Mouse (Mus musculus) c-Kit-positive CD71-positive TER-119-negative erythroid progenitor cells, embryonic 14.5 days (primary cell): ENCODE data around the gene Rubcn.
"Not testable (repeated sequence)": the region's sequence is repeated elsewhere in the genome, so short reads cannot be mapped to it uniquely, and the experiment has no call there.

ENCODE experiments used
- DNase-seq: peaks from one replicate; pipeline ENCODE4 v3.0.0-alpha.2; 2013; ENCODE audit warnings: low read depth

The Rubcn gene

GRCm38 (mm10) chr16:32877343-32878156 is at the start of gene Rubcn, which contains the start of gene Fyttd1:
Gene Rubcn, minus strand, starts transcription at chr16:32877766.
Gene Fyttd1, plus strand, starts transcription at chr16:32877500.
- peak; percentile 85 for DNase-seq

DNA sequence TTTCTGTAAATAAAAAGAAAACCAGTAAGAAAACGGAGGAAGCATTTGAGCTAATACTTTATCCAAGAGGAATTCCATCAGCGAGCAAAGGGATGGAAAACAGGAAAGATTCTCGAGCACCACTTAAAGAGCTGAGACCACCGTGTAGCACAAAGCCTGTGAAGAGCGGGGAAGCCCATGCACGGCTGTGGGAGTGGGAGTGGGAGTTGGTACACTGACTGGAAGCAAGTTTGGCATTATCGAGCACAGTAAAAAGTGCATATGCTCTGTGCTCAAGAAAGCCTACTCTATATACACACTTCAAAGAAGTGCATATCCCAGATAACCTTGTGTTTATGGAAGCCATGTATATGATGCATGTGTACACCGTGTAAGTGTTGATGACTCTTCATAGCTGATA is 49.5 kb upstream of the Rubcn start:
- no peak for DNase-seq

DNA sequence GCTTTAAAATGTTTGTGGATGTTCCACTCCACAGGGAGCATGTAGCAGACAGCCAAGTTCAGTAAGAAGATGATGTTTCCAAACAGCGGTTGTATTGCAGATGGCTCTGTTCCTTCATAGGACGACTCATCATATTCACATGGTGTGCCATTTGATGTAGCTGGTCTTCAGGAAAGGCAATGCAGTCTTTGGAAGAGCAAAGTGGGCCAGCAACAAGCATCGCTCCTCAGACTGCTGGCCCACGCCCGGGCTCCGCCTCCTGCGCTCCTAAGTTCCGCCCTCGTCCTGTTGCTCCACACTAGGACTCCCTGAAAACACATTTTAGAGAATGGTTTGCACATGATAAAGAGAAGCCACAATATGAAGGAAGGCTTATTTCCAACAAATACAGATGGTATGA is 49.1 kb upstream of the Rubcn start:
- DNase-seq, result not testable (repeated sequence)

DNA sequence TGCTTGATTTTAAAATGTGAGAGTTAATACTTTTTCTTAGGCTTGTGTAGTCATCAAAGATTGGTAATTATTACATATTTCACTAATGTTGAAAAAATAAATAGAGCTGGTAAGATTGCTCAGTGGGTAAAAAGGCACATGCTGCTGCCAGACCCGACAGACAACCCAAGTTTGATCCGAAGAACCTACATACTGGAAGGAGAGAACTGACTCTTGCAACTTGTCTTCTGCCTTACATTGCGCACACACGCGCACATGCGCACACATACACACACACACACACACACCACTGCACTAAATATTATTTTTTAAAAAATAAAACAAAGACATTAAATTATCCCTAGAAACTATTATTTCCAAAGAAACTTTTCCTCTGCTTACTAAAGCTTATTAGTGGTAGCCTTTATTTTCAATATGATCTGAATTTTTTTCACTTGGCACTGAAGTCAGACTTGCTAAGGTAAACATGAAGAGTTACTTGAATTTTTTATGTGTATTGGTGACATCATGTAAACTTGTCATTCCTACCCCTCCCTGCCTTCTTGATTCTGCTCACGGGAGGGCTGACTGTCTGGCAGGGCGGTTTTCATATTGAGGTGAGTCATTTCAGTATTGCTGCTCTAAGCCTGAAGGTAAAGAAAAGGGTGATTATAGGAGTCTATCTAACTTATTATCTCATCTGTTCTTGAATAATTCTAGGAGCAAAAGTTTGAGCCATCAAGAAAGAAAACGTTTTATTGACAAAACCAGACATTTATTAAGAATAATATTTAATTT is 37.9 kb upstream of the Rubcn start:
- peak; percentile 43 for DNase-seq

DNA sequence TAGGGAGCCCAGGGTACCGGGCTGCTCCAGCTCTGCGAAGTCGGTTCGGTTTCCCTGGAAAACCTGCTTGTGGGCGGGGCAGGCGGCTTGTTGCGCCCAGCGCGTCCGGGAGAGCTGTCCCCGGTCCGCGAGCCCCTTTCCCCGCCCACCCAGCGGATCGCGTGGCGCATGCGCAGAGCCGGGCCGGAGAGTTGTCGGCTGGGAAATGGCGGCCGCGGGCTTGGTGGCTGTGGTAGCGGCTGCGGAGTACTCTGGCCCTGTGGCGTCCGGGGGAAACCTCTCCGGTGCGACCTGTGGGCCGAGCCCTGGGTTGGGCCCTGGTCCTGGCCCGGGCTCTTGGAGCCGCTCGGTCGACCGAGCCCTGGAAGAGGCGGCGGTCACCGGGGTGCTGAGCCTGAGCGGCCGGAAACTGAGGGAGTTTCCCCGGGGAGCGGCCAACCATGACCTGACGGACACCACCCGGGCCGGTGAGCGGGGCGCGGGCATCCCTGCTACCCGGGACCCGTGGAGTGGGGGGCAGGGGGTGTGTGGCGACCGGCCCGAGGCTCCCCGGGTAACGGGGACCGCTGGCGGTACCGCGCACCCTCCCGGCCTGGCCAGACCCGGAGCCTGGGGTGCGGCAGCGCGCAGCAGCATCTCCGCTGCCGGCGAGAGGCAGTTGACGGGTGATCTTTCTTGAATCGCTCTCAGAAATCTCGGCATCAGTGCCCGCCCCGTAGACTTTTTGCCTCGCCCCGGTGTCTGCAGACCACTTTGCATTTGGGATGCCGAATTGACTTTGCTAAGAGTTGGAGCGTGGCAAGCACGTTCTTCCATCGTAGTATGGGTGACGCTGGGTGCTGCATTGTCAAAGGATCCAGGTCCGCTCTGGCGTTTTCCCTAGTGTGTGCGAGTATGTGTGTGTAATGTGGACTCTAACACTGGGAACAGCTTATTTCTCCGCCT is 36.6 kb upstream of the Rubcn start, which contains the start of gene Lrch3:
Gene Lrch3 (plus strand): TSS at position 164 of the 945 bp plus-strand sequence.
- peak; percentile 85 for DNase-seq

- DNase-seq, result no peak
Measured at GRCm38 (mm10) chr16:32913212-32913611, 35.6 kb upstream of the Rubcn start.

DNA sequence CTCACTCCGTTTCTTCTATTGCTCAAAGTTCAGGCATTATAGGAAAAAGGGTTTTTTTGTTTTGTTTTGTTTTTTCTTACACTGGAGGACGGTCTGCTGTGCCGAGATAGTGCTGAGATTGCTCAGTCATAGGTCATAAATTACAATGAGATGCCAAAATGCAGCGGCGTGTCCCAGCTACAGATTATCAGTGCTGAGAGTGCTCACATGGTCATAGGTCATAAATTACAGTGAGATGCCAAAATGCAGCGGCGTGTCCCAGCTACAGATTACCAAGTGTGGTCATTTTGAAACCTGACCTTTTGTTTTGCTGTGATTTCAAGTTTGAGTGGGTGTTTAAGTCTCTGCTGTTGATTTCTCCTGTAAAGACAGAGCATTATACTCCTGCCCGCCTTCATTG is 29.2 kb upstream of the Rubcn start:
- no peak for DNase-seq

- no peak for DNase-seq
Measured at GRCm38 (mm10) chr16:32906186-32906585, 28.6 kb upstream of the Rubcn start.

GRCm38 (mm10) chr16:32902051-32902428 is 24.5 kb upstream of the Rubcn start:
- no peak for DNase-seq

- DNase-seq, result no peak
Measured at GRCm38 (mm10) chr16:32901360-32902050, 23.9 kb upstream of the Rubcn start.

GRCm38 (mm10) chr16:32896126-32896525 is 18.6 kb upstream of the Rubcn start:
- no peak for DNase-seq

DNA sequence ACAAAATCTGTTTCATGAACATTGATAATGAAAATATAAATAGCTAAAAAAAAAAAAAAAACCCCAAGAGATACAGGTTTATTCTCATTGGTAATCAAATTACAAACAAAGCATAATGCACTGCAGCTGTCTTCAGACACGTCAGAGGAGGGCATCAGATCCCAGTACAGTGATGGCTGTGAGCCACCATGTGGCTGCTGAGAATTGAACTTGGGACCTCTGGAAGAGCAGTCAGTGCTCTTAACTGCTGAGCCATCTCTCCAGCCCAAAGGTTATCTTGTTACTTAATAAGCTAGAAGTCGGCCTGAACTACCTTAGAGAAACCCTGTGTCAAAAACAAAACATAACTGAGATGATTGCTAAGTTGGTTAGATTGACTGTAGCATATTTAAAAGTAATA is 12.3 kb upstream of the Rubcn start:
- no peak for DNase-seq

DNA sequence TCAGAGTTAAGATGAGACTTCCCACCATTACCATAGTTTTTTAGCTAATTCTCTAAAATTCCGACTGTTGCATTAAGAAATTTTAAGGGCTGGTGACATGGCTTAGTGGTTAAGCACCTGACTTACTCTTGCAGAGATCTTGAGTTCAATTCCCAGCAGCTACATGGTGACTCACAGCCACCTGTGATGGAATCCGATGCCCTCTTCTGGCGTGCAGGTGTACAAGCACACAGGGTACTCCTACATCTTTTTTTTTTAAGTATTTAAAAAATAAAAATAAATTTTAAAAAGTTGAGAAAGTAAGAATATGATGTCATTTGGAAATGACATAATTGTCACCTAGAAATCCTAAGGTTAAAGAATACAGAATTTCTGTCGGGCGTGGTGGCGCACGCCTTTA is 10.4 kb upstream of the Rubcn start:
- DNase-seq, result no peak

DNA sequence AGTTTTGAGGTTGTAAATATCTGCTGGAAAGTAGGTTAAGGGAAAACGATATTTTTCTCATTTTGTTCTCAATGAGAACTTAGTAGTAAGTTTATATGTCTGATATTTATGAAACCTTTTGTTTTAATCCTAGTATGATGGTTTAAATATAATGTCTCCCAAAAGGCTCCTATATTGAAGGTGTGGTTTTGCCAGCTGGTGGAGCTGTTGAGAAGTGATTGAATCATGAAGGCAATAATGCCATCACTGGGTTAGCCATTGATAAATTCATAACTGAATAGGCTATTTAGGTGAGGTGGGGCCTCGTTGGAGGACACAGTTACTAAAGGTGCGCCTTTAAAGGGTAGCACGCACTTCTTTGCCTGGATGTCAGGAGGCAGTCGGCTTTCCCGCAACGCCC is 4.0 kb upstream of the Rubcn start:
- no peak for DNase-seq

DNA sequence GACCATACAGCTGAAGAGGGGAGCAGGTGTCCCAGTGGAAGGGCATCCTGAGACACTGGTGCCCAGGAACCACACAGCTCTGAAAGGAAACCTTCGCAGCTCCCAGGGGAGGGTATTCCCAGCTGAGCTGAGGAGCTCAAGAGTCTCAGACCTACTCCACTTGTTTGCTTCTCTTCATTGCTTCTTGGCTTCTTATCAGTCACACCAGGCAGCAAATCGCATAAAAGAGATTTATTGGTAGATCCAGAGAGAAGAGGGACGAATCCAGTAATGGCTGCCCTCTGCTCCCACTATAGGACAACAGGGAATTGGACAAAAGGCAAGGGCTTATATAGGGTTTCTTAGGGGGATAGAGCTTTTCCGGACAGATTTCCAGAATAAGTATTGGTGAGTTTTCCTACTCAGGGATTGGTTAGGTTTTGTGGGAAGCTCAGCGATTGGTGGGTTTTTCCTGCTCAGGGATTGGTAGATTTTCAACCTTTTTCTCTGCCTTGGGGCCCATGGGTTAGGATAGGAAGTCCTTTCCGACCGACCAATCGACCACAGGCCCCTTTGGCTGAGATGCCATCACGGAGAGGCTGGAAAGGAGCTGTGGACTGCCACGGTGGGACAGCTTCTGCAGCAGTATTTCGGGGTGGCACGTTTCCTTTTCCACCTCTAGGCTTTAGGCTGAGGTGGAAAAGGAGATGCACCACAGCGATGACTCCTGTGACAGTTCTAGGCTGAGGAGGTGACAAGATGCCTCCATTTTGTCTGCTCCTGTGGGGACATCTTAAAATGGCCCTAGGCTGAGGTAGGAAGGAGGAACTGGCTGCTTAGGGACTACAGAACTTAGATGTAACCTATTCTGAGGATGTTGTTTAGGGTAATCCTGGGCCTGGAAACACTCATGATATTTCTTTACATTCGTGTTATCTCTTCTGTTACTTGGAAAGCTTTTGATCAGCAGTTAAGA is 1.7 kb upstream of the Rubcn start:
- DNase-seq, result no peak

DNA sequence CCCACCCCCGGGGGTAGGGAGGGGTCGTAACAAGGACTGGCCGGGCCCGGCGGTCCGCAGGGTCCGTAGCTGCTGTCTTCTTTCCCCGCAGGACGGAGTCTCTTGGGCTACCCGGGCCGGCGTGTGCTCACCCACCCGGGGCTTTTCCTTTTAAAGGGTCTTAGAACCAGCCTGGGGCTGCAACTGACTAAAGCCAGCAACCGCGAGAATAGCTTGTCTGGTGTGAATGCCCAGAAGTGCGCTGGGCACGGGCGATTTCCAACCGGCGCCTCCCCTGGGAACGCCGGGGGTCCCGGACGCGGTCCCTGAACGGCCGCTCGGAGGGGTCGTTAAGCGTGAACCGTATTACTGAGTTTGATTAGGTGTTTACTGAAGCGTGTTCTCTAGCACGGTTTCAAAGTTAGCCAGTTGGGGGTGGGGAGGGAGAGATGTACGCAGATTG is 612 bp upstream of the Rubcn start:
- no peak for DNase-seq

- DNase-seq, result no peak
Measured at GRCm38 (mm10) chr16:32876831-32877230, 735 bp downstream of the Rubcn start.

DNA sequence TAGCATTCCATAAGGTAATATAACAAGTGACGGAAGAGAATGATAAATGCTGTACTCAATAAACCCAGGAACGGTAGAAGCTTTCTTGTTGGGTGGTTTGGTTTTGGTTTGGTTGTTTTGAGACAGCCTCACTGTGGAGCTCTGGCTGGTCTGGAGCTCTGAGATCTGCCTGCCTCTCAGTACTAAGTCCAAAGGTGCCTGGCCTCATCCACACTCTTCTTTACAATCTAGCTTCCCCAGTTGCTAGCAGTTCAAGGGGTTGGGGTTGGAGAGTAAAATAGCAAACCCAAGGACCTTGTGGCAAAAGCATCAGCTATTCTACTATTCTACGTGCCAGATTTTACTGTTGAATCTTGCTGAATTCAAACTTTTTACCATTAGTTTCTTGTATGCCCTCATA is 1.7 kb downstream of the Rubcn start:
- DNase-seq, result no peak

DNA sequence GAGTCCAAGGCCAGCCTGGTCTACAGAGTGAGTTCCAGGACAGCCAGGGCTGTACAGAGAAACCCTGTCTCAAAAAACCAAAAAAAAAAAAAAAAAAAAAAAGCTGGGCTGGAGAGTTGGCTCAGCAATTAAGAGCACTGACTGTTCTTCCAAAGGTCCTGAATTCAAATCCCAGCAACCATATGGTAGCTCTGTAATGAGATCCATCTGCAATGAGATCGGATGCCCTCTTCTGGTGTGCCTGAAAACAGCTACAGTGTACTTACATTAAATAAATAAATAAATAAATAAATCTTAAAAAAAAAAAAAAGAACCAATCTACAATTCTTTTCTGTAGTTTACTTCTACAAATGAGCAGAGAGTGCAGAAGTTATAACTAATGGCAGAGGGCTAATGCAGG is 2.3 kb downstream of the Rubcn start:
- not testable (repeated sequence) for DNase-seq

DNA sequence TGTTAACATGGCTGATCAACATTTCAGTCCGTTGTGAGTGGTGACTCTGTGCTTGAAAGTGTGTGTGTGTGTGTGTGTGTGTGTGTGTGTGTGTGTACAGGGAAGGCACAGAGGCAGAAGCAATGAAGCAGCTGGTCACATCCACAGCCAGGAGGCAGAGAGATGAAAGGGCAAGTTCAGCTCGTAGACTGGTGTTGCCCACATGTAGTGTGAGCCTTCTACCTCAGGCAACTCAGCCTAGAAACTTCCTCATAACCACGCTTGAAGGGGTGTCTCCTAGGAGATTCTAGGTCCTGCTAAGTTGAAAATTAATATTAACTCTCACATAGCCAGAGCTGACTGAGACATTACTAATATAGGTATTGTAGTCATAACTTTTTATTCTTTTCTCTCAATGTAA is 4.2 kb downstream of the Rubcn start:
- DNase-seq, result no peak
